14 mouse cellular contexts compared by ENCODE assay signal in the genomic region with DNA sequence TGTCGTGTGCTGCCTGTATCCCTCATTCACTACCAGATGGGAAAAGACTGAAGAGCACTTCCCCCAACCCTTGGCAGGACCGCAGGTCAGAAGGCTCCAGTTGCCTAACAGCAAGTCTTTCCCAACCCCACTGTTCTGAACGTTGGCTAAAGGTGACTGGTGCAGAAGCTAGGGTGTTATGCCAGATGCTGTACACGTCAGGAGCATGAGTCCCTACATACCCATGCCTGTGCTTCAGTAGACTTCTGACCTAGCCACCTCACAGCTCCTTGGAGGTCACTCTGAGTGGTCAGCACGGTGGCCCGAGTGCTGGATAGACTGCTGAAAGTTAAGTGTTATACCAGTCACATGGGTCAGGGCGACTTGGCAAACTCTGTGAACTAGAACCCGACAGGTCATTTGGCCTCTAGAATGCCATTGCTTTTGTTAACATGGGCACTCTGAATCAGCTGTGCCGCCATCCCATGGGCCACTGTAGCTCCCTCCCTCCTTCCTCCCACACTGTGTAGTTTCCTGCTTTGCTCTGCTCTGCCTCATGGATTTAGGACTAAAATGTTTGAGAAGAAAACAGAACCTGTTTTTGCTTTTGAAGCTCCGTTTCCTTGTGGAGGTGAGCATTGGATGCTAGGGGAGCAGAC. TPM values are rescaled to one million over a fixed set of nuclear protein-coding genes. Genes with fewer than 3 reads are reported as not detected.
DNase-seq lines count a peak whose midpoint lies in the region; ATAC-seq lines count a peak whose summit lies in the region.
"Had no signal": no experiment of that assay in that cellular context is flagged by ENCODE, and none has a peak within 500 bp of the region (broad histone marks: within the 10 kb centered on the region; RNA-seq: fewer than 3 reads in every experiment).

No protein-coding gene starts in this region.

- H3K36me3 ChIP-seq in heart, embryonic 10.5 days = peaks cover 21% of the 10 kb centered on the region; the same call in 1 of the 2 replicates
- H3K36me3 ChIP-seq in liver, embryonic 16.5 days (ENCODE audit: control insufficient read depth, insufficient read depth) = no peaks in the 10 kb centered on the region
- H3K36me3 ChIP-seq in forebrain, embryonic 12.5 days (replicated peaks) = peaks cover 14% of the 10 kb centered on the region; the same call in 1 of the 2 replicates
- H3K36me3 ChIP-seq in midbrain, embryonic 14.5 days (ENCODE audit: control insufficient read depth, insufficient read depth, low read length) = peaks cover 9% of the 10 kb centered on the region; the same call in 1 of the 2 replicates

- H3K4me1 ChIP-seq in heart, embryonic 10.5 days = 0 out of 2 replicates have a peak, but pooled peaks cover 3% of the 10 kb centered on the region
- H3K4me1 ChIP-seq in liver, embryonic 16.5 days (ENCODE audit: control insufficient read depth, low read depth, low read length) = peaks cover 24% of the 10 kb centered on the region
- H3K4me1 ChIP-seq in forebrain, embryonic 12.5 days = no peaks in the 10 kb centered on the region
- no peaks in the 10 kb centered on the region for H3K4me1 ChIP-seq in midbrain, embryonic 14.5 days (ENCODE audit: control insufficient read depth, insufficient read depth, low read length)
- H3K4me1 ChIP-seq: heart, embryonic 13.5 days had no signal

- no peaks in the 10 kb centered on the region for H3K9me3 ChIP-seq in heart, embryonic 10.5 days
- no peaks in the 10 kb centered on the region for H3K9me3 ChIP-seq in liver, embryonic 16.5 days (replicated peaks; ENCODE audit: control insufficient read depth, low read length)
- H3K9me3 ChIP-seq in forebrain, embryonic 12.5 days = no peaks in the 10 kb centered on the region
- H3K9me3 ChIP-seq in midbrain, embryonic 14.5 days (ENCODE audit: control insufficient read depth, low read length) = no peaks in the 10 kb centered on the region
- H3K9me3 ChIP-seq: heart, embryonic 13.5 days had no signal

- peak; percentile 90 for DNase-seq in heart, adult 11 months
- DNase-seq in heart, embryonic 10.5 days (ENCODE audit: low spot score) = no peak
- peak; percentile 22 for DNase-seq in adrenal gland, postnatal 25 days
- DNase-seq in kidney, postnatal 4 days = no peak
- no peak for DNase-seq in midbrain, embryonic 14.5 days
- DNase-seq: cerebellum, adult 11 months; right cerebral cortex, postnatal 4 days had no signal

- no peak overlapping the region for H3K4me3 ChIP-seq in heart, embryonic 10.5 days
- no peak overlapping the region for H3K4me3 ChIP-seq in liver, embryonic 16.5 days (ENCODE audit: low read depth, low read length)
- no peak overlapping the region for H3K4me3 ChIP-seq in forebrain, embryonic 12.5 days (replicated peaks)
- H3K4me3 ChIP-seq in midbrain, embryonic 14.5 days (replicated peaks; ENCODE audit: low read depth, low read length) = no peak overlapping the region
- H3K4me3 ChIP-seq: heart, embryonic 13.5 days; layer of hippocampus, adult 2 months had no signal

- H3K4me2 ChIP-seq in liver, embryonic 16.5 days (ENCODE audit: low read depth, low read length) = no peak overlapping the region
- no peak overlapping the region for H3K4me2 ChIP-seq in forebrain, embryonic 12.5 days
- H3K4me2 ChIP-seq in midbrain, embryonic 14.5 days (ENCODE audit: low read length) = no peak overlapping the region
- H3K4me2 ChIP-seq: heart, embryonic 13.5 days had no signal

- H3K27me3 ChIP-seq in heart, embryonic 10.5 days (ENCODE audit: insufficient read depth, poor library complexity, severe bottlenecking) = no peaks in the 10 kb centered on the region
- H3K27me3 ChIP-seq in liver, embryonic 16.5 days (ENCODE audit: control insufficient read depth, insufficient read depth, low read depth, low read length) = no peaks in the 10 kb centered on the region
- H3K27me3 ChIP-seq in forebrain, embryonic 12.5 days = no peaks in the 10 kb centered on the region
- H3K27me3 ChIP-seq in midbrain, embryonic 14.5 days (ENCODE audit: control insufficient read depth, insufficient read depth, low read length) = no peaks in the 10 kb centered on the region
- H3K27me3 ChIP-seq: heart, embryonic 13.5 days had no signal

- H3K27ac ChIP-seq in heart, embryonic 10.5 days = no peak overlapping the region
- peak overlapping the region; percentile 25; the same call in 1 of the 2 replicates for H3K27ac ChIP-seq in liver, embryonic 16.5 days (ENCODE audit: low read length)
- no peak overlapping the region for H3K27ac ChIP-seq in forebrain, embryonic 12.5 days
- no peak overlapping the region for H3K27ac ChIP-seq in midbrain, embryonic 14.5 days (replicated peaks; ENCODE audit: low read depth, low read length)
- H3K27ac ChIP-seq: heart, embryonic 13.5 days; layer of hippocampus, adult 2 months; macrophage had no signal

- H3K9ac ChIP-seq in liver, embryonic 16.5 days (ENCODE audit: low read depth, low read length) = 0 out of 2 replicates have a peak overlapping the region, but pooled peaks have one; percentile 12
- no peak overlapping the region for H3K9ac ChIP-seq in forebrain, embryonic 12.5 days
- no peak overlapping the region for H3K9ac ChIP-seq in midbrain, embryonic 14.5 days (replicated peaks; ENCODE audit: low read length)
- H3K9ac ChIP-seq: heart, embryonic 13.5 days had no signal

- WGBS in heart, embryonic 10.5 days = 87% methylated on average over 10 of the region's 10 CpGs
- WGBS in liver, embryonic 16.5 days (ENCODE audit: insufficient replicate concordance) = 75% methylated on average over 10 of the region's 10 CpGs
- 93% methylated on average over 10 of the region's 10 CpGs for WGBS in forebrain, embryonic 12.5 days
- 94% methylated on average over 10 of the region's 10 CpGs for WGBS in midbrain, embryonic 14.5 days

- peak; percentile 66 for ATAC-seq in liver, embryonic 16.5 days (ENCODE audit: low read depth)
- peak; percentile 94 for ATAC-seq in megakaryocyte, adult 5-6 weeks (ENCODE audit: poor library complexity, severe bottlenecking)
- no peak for ATAC-seq in forebrain, embryonic 12.5 days (ENCODE audit: low FRiP score)
- no peak for ATAC-seq in midbrain, embryonic 14.5 days (ENCODE audit: low FRiP score, low TSS enrichment)
- ATAC-seq: intestine, embryonic 16.5 days had no signal

RNA-seq across cellular contexts. Expression of a gene that starts 9.9 kb away (rescaled TPM):
- 95.8 and 99.3 TPM in 2 replicates for polyA plus RNA-seq in heart, embryonic 10.5 days (2016; fragmentation: Nextera tagmentation; extraction: Ambion mirVana)
- 28.4 and 29.6 TPM in 2 replicates for total RNA-seq in adrenal gland, postnatal 25 days (2021)
- polyA plus RNA-seq in liver, embryonic 16.5 days (2015; fragmentation: Nextera tagmentation; extraction: Ambion mirVana) = 59.4 and 63.0 TPM in 2 replicates
- total RNA-seq in megakaryocyte, adult 5-6 weeks (2015) = 17.8 and 18.7 TPM in 2 replicates
- total RNA-seq in megakaryocyte, adult 5-6 weeks (2017) = 24.0 and 26.6 TPM in 2 replicates
- polyA plus RNA-seq in forebrain, embryonic 12.5 days (2016; fragmentation: Nextera tagmentation; extraction: Ambion mirVana) = 109 and 112 TPM in 2 replicates
- 31.3 and 47.8 TPM in 2 replicates for polyA plus RNA-seq in midbrain, embryonic 14.5 days (2014; fragmentation: Nextera tagmentation; extraction: Ambion mirVana)

RNA-seq across cellular contexts. Expression of a gene that starts 59.9 kb away (rescaled TPM):
- 17.4 and 21.6 TPM in 2 replicates for polyA plus RNA-seq in heart, embryonic 10.5 days (2016; fragmentation: Nextera tagmentation; extraction: Ambion mirVana)
- 36.7 and 44.8 TPM in 2 replicates for total RNA-seq in adrenal gland, postnatal 25 days (2021)
- 19.6 and 22.6 TPM in 2 replicates for polyA plus RNA-seq in liver, embryonic 16.5 days (2015; fragmentation: Nextera tagmentation; extraction: Ambion mirVana)
- total RNA-seq in megakaryocyte, adult 5-6 weeks (2015) = 14.7 and 15.1 TPM in 2 replicates
- total RNA-seq in megakaryocyte, adult 5-6 weeks (2017) = 10.6 and 14.2 TPM in 2 replicates
- 35.6 and 38.0 TPM in 2 replicates for polyA plus RNA-seq in forebrain, embryonic 12.5 days (2016; fragmentation: Nextera tagmentation; extraction: Ambion mirVana)
- 56.2 and 59.7 TPM in 2 replicates for polyA plus RNA-seq in midbrain, embryonic 14.5 days (2014; fragmentation: Nextera tagmentation; extraction: Ambion mirVana)

Comparison
In these comparisons a context has a peak if more than half of its experiments do, and no peak if none do; other contexts are left out.
1. DNase-seq: peak in heart, adult 11 months (single experiment) and adrenal gland, postnatal 25 days (single experiment); none in heart, embryonic 10.5 days (single experiment), kidney, postnatal 4 days (0 of 2) and midbrain, embryonic 14.5 days (single experiment).
2. ATAC-seq: peak in liver, embryonic 16.5 days (single experiment) and megakaryocyte, adult 5-6 weeks (single experiment); none in forebrain, embryonic 12.5 days (single experiment) and midbrain, embryonic 14.5 days (single experiment).